Mouse (Mus musculus) lung, postnatal 14 days (tissue): ENCODE measurements at regions not wholly inside any gene's neighbourhood (a gene's known extent, or its start where the extent isn't known, plus 50 kb on each side); places are given as distances from the start of the nearest gene placed in this dataset.

Experiments used
- DNase-seq: peaks from one replicate; pipeline ENCODE4 v3.0.0; 2021

- no peak for DNase-seq
Measured at GRCm38 (mm10) chr6:58752496-58752895, 78.8 kb upstream of the Herc3 start.

- no peak for DNase-seq
Measured at GRCm38 (mm10) chr6:58756309-58757015, 74.8 kb upstream of the Herc3 start.

GRCm38 (mm10) chr6:58757339-58757738, 73.9 kb upstream of the Herc3 start:
- DNase-seq, result no peak

- DNase-seq, result peak; percentile 76
Measured at GRCm38 (mm10) chr6:58770654-58771218, 60.5 kb upstream of the Herc3 start.

GRCm38 (mm10) chr6:58772014-58772413, 59.3 kb upstream of the Herc3 start:
- DNase-seq, result peak; percentile 9
